Mouse (Mus musculus) liver (tissue): ENCODE results near the gene Knstrn.

Source experiments
- DNase-seq: peaks from one replicate; pipeline ENCODE4 v3.0.0-alpha.2; 2020; ENCODE audit warnings: mixed read lengths

Knstrn gene

GRCm38 (mm10) chr2:118790551-118791525 lies 23.0 kb upstream of the Knstrn start:
- DNase-seq = peak; percentile 79

- DNase-seq = peak; percentile 69
These were observed 22.1 kb upstream of the Knstrn start for GRCm38 (mm10) chr2:118791591-118792258.

DNA sequence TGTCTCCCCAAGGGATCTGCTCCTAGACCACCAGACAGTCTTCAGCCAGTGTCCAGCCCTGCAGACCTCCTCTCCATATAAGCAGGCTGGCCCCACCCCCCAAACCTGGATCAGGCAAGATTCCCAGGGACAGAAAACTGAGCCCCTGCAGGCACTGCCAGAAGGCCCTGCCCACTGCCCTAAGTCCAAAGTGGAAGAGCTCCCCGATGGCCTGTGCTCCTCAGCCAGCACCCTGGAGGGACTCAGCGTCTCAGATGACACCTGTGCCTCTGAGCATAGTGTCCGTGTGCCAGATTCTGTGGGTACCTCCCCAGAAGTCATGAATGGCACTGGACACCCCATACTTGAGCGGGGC lies 21.6 kb upstream of the Knstrn start:
- no peak for DNase-seq

GRCm38 (mm10) chr2:118793636-118794035 lies 20.2 kb upstream of the Knstrn start:
- no peak for DNase-seq

GRCm38 (mm10) chr2:118802542-118803118 lies 11.2 kb upstream of the Knstrn start:
- peak; percentile 87 for DNase-seq

DNA sequence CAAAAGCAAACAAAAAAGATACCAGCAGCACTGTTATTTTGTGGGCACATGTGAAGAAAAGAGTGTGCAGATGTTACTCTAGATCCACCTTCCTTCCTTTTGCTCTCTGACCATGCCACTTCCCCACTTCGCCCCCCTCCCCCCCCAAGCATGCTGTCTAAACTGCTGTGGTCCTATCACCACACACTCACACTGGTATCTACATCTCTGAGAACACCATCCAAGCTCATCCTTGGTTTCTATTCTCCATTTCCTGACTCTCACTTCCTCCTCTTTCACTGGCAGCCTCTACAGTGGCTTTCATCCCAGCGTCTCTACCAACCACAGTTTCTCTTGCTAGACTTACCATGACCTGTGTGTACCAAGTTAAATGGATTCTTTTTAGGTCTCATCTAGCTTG lies 9.3 kb upstream of the Knstrn start:
- DNase-seq = peak; percentile 37

DNA sequence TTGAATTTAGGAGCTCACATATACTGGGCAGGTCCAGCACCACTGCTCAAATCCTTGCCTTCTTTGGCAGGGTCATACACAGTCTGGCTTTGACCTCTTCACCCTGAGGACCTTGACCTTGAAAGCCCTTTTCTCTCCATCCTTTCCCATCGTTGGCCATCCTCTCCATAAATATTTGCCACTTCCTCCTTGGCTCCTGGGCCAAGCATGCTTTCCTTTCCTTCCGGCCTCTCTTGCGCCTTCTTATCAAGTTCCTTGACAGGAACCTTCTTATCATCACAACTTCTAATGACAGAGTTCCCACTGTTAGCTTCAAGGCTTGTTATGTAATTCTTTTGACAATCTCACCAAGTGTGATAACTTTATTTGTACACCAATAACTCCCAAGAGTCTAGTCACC lies 8.7 kb upstream of the Knstrn start:
- peak; percentile 54 for DNase-seq

- DNase-seq = peak; percentile 41
These were observed 8.0 kb upstream of the Knstrn start for GRCm38 (mm10) chr2:118805756-118806155.

DNA sequence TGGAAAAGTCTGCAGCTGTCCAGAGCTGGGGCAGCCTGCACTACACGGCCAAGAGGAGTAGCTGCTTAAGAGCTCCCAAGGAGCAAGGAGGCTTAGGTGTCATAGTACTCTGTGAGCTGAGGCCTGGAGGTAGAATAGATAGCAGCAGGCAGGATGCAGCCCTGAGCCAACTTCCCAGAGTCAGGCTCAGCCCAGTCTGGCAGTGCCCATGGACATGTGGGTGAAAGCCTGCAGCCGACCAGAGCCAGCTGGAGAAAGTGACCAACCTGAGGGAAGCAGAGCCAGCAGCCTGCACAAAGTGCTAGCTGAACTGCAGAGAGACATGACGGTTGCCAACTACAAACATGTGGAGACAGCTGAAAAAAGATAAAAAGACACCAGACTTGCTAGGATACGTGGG lies 6.9 kb upstream of the Knstrn start:
- no peak for DNase-seq

DNA sequence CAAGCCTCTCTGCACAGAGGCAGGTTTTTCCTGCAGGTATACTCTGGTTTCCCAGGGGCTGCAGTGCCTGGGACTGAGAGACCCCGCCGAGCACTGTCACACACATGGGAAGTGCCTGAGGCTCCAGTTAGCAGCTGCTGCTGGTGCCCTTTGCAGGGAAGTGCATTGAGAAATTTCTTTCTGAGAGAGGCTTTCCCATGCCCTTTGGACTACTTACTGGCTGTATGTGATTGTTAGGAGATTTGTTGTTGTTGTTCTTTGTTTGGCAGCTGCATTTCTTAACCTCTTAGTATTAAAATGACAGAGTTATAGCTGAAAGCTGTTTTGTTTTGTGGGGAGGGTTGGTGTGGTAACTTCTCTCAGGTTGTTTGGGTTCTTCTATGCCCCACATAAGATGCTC lies 2.9 kb upstream of the Knstrn start:
- no peak for DNase-seq

DNA sequence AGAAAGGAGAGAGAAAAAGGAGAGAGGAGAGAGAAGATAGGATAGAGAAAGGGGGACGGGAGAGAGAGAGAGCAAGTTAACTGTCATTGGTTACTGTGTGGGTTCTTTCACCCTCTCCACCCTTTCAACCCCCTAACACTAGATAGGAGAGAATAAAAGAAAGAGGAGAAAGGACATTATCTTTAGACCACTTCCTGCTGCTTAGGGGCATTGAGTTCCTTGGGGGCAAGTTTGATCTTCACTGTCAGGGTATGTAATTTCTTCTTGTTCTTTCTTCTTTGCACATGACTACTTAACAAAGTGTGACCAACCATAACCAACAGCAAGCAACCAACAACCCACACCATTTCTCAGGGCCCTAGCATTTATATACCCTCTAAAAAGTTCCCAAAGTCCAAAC lies 1.1 kb upstream of the Knstrn start:
- DNase-seq = no peak

- no peak for DNase-seq
These were observed 9.0 kb downstream of the Knstrn start for GRCm38 (mm10) chr2:118822800-118823199.

GRCm38 (mm10) chr2:118824396-118824795 lies 10.6 kb downstream of the Knstrn start:
- no peak for DNase-seq

GRCm38 (mm10) chr2:118829096-118829495 lies 15.3 kb downstream of the Knstrn start:
- no peak for DNase-seq

- no peak for DNase-seq
These were observed 20.3 kb downstream of the Knstrn start for GRCm38 (mm10) chr2:118834061-118834460.

DNA sequence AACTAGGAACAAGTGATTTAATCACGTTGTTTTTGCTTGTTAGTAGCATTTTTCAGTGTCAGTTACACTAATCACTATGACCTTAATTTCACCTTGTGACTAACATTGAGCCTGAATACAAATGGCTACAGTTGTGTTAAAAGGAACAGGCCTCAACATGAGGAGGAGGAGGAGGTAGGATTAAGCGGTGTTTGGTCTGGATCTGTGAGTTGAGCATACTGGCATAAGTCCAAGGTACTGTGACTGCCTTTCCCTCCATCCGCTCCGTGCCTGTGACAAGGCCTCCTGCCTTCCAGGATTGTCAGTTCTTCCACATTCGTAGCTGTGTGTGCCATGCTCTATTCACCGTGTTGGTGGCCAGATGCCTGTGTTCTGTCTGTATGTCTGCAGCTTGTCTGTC lies 21.3 kb downstream of the Knstrn start:
- DNase-seq = no peak

DNA sequence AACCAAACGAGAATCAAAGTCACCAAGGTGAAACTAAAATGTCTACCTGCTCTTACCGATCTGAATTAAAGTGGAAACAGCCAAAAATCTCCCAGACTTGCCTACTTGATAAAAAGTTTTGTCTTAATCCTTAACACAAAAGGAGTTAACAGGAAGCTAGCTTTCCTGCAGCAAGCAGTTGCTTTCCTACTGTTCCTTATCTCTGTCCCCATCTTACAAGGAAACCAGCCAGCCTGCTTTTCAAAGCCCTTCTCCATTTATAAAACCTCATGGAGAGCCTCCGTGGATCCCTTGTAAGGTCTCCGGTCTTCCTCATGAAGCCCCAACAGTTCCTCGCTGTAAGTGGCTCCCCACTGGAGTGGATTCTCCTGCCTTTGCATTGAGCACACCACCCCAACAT lies 24.5 kb downstream of the Knstrn start:
- no peak for DNase-seq

DNA sequence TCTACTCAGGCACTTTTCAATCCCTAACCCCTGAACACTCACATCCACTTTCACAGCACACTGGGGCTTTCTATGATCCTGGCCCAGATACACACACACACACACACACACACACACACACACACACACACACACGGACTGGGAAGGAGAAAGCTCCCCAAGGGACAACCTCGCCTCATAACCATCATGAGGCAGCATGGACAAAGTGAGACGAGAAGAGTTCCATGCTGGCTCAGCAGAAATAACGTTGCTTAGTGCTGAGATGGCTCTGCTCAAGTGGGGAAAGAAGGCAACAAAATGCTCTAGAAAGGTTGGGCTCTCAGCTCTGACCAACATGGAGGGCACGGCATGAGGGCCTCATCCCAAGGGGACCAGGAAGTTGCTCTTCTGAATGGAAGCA lies 27.4 kb downstream of the Knstrn start:
- DNase-seq = peak; percentile 26

DNA sequence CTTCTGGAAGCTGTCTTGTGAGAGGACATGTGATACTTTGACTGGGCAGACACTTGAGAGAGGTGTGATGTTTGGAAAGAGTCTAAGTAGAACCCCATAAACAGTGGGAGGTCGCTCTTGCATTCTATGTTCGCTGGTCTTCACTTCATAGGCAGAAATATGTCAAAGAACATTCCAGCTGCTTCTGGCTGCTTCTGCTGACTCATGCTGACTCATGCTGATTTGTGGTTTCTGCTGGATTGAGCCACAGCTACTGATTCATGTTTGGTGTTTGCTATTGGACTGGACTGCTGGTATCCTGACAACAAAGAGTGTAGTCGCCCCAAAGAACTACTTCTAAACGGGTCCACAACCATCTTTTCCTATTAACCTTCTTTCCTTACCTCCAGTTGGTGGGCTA lies 28.0 kb downstream of the Knstrn start:
- DNase-seq = peak; percentile 90

GRCm38 (mm10) chr2:118844427-118844826 lies 30.6 kb downstream of the Knstrn start:
- DNase-seq = no peak

DNA sequence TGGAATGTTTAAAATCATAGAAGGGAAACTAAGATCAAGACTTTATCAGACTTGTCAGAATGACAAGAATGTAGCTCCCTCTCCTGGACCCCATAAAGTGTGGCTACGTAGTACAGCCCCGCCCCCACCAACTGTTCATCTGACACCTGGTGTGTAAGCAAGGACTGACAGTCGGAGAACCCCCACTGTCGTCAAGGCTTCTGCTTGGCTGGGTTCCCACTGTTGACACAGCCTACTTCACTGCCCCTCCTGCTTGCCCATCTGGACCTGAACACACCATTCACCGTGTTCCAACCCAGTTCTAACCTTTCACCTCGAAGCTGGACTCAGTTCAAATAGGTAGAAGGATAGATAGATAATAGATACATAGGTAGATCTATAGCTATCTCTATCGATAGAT lies 32.4 kb downstream of the Knstrn start:
- peak; percentile 52 for DNase-seq

- no peak for DNase-seq
These were observed 38.0 kb downstream of the Knstrn start for GRCm38 (mm10) chr2:118851756-118852155.

- DNase-seq = peak; percentile 96
These were observed 47.9 kb downstream of the Knstrn start, which contains the start of gene Ivd for GRCm38 (mm10) chr2:118861454-118862339. Gene Ivd (plus strand): TSS chr2:118861954.
